Mouse (Mus musculus) bone marrow macrophage, adult 2 months (primary cell): Measurements from ENCODE around the gene Cdk19.

ENCODE experiments used
- CTCF ChIP-seq: IDR thresholded peaks from 2 replicates; pipeline ENCODE4 v1.5.1; 2012; ENCODE audit warnings: low read depth, mild to moderate bottlenecking, low read length, moderate library complexity
- POLR2A ChIP-seq: IDR thresholded peaks from 2 replicates; pipeline ENCODE4 v1.6.1; 2012; ENCODE audit warnings: mild to moderate bottlenecking, low read depth, low read length, borderline replicate concordance

- no peak for TF ChIP-seq CTCF
- TF ChIP-seq POLR2A, result no peak
Measured at GRCm38 (mm10) chr10:40447295-40447694, 107.9 kb downstream of the Cdk19 start.
